Mouse (Mus musculus) gastrocnemius, postnatal 25 days (tissue): ENCODE data around the gene L3mbtl1. TPM values are rescaled to one million over a fixed set of nuclear protein-coding genes. Genes with fewer than 3 reads are reported as not detected.

Source experiments
- DNase-seq: peaks from one replicate; pipeline ENCODE4 v3.0.0; 2022
- total RNA-seq, 2 experiments: library from RNA; stranded (reverse); gene quantifications; 1 replicate in 1 of 2; 2 replicates in 1 of 2; pipeline ENCODE4 v1.2.3; 2021

L3mbtl1 gene
- total RNA-seq, 2 experiments from 2014 or later, result 0.13 TPM; not detected in 1

DNA sequence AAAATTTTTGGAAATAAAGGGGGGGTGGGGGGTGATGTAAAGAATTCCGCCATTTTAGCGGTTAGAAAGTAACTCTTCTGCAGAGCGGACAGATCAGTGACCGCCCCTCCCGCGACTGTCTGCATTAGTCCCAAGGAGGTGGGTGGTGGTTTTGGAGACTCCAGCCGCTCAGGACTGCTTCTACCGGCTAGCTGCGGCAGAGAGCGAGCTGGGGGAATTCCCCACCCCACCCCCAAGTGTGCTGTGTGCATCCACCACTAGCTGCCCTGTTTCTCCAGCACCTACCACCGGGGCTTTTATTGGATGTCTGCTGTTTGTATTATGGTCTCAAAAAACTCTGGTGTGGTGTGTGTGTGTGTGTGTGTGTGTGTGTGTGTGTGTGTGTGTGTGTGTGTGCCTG is 659 bp downstream of the L3mbtl1 start:
- DNase-seq, result no peak

- no peak for DNase-seq
Observed at GRCm38 (mm10) chr2:162946964-162947363, 3.7 kb downstream of the L3mbtl1 start.

DNA sequence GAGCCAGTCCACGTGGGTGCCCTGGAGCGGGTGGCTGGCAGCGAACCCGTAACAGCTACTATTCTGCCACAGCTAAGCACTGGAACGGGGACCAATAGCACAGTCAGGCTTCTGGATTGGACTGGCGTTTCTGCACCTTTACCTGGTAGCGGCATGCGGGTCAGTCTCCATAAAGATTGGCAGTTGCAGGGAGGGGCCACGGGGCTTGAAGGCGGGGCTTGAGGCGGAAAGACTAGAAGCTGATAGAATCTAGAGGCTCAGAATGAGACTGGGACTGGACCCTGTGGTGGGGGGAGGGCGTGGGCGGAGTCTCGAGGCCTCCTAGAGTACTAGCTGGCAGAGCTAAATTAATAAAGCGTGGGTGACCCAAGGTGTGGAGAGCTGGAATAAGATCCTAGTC is 4.5 kb downstream of the L3mbtl1 start:
- DNase-seq, result no peak

- DNase-seq, result no peak
Observed at GRCm38 (mm10) chr2:162948221-162948620, 4.9 kb downstream of the L3mbtl1 start.

DNA sequence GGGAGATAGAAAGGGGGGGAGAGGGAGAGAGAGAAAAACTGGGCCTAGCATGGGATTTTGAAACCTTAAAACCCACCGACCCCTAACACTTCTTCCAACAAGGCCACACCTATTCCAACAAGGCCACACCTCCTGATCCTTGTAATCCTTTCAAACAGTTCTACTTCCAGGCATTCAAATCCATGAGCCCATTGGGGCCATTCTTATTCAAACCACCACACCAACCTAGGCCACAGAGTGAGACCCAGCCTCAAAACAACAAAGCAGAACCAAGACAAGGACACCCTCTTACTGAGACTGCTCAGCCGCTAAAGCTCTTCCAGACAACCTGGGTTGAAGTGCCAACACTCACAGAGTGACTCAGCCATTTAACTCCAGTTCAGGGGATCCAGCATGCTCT is 7.5 kb downstream of the L3mbtl1 start:
- no peak for DNase-seq

DNA sequence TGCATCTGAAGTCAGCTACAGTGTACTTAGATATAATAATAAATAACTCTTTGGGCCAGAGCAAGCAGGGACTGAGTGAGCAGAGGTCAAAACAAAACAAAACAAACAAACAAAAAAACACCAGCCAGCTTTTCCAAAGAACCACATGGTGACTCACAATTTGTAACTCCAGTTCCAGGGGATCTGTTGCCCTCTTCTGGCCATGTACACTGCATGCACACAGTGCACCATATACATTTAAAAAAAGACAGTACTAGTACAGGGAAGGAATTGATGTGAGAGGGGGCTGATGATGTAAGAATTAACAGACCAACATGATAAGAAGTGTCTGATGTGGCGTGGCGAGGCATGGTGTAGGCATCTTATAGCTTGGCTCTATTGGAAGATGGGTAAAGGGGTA is 13.6 kb downstream of the L3mbtl1 start:
- no peak for DNase-seq

GRCm38 (mm10) chr2:162961321-162961720 is 18.0 kb downstream of the L3mbtl1 start:
- DNase-seq, result no peak

- no peak for DNase-seq
Observed at GRCm38 (mm10) chr2:162966734-162967133, 23.5 kb downstream of the L3mbtl1 start.

DNA sequence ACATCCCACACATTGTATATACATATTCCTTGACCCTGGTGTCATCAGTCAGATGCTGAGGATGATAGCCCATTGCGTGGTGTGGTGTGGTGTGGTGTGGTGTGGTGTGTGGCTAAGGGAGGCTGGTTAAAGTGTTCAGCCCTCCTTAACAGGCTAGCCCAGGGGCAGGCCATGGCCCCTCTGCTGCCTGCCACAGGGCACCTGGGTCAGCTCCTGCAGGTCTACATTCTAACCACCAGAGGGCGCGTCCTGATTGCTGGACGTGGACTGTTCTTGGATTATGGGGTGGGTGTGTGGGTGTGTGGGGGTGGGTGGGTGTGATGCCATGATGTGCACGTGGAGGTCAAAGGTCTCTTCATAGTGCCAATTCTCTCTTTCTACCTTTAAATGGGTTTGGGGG is 25.1 kb downstream of the L3mbtl1 start:
- no peak for DNase-seq

DNA sequence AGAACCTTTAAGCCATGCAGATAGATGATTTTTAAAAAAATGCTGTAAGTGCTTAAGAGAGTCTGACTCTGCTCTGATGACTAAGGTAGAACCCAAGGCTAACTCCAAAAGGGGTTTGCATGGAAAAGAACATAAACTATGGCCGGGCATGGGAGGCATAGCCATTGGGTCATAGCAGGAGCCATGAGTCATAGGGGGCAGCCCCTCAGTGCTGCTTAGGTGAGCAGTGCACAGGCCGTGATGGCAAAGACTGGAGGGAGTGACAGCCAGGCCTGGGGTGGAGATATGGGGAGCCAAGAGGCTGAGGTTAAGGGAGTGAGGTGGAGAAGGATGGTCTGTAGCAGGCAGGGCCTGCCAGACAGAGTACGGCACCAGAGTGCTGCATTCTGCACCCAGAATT is 25.8 kb downstream of the L3mbtl1 start:
- no peak for DNase-seq

DNA sequence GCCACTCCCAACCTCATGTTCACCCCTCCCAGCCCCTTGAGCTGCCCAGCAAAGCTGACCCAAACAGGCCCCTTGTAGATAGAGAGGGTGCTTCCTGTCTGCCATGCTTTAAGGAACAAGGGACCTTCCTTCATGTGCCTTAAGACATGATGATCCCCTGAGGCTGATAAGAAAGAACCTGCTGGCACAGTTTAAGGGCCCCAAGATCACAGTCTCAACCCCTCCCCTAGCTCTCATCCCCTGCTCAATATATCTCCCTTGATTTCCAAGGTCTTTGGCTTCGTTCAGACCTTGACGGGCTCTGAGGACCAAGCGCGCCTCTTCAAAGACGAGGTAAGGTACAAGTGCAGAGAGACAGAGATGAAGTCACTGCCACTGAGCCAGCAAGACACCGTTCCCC is 27.6 kb downstream of the L3mbtl1 start:
- DNase-seq, result no peak

- no peak for DNase-seq
Observed at GRCm38 (mm10) chr2:162972752-162973151, 29.5 kb downstream of the L3mbtl1 start.

DNA sequence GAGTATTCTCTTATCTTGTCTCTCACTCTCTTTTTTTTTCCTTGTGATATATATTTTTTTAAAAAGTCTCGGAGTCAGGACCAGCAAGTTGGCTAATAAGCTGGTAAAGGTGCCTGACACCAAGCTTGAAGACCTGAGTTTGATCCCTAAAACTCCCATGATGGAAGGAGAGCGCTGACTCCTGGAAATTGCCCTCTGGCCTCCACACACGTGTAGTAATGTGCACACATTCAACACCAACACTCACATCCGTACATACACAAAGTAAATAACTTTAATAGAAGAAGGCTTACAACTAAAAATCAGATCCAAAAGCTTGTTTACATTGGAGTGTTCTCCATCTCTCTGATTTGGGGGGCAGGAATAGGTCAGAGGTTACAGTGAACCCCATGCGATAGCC is 29.9 kb downstream of the L3mbtl1 start:
- no peak for DNase-seq

- DNase-seq, result no peak
Observed at GRCm38 (mm10) chr2:162973637-162974036, 30.4 kb downstream of the L3mbtl1 start.

DNA sequence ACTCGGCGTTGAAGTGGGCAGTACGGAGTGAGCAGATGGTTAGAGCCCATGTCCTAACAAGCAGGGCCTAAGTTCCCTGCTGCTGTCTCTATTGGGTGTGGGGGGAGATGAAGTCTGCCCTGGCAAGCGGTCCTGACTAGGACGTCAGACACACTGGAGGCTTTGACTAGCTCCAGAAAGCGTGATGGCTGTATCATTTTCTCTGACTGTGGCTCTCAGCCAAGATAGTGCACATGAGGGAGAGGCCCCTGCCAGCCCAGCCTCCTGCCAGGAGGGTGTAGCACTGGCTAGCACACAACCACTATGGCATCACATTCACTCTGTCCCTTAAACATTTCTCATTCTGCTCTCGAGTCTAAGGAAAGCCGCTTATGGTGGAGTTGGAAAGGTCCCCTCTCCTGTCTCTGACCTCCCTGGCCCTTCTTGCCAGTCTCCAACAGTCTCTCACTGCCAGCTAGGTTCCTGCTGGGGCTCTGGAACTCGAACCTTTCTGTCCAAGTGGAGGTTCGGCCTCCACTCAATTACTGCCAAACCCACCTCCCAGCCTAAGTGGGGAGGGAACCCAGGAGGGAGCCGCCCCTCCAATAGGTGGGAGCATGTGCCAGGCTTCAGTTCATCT is 32.0 kb downstream of the L3mbtl1 start:
- peak; percentile 25 for DNase-seq

DNA sequence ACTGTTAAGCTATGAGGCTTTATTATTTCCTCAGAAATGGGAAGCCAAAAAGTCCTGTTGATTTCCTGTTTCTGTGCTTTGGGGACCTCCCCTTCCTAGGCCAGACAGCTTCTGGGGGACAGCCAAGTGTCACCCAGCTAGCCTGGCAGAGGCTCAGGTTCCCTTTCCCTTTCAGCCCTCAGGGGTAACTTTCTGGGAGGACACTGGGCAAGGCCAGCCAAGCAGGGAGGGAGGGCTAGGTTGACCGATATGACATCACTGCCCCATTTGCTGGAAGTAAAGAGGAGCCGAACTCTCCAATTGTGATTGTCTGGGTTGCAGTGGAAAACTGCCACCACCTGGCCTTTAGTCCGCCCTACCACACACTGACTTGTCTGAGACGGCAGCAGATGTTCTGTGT is 32.7 kb downstream of the L3mbtl1 start:
- DNase-seq, result peak; percentile 31

- no peak for DNase-seq
Observed at GRCm38 (mm10) chr2:162984381-162984780, 41.1 kb downstream of the L3mbtl1 start.

DNA sequence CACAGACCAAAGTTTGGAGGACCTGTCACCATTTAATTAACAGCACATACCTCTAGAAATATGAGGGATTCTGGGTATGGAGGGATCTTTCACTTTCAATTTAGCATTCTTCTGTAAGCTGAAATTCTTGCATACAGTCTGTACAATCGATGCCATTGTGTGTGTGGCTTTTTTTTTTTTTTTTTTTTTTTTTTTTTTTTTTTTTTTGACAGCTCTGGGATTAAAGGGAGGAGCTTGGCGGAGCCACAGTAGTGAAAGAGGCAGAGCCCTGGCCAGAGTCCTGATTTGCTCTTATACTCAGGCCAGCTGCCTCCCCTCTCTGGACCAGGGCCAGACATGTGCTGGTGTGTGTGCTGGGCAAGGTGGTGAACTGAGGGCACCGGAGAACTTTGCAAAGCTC is 42.7 kb downstream of the L3mbtl1 start:
- no peak for DNase-seq

DNA sequence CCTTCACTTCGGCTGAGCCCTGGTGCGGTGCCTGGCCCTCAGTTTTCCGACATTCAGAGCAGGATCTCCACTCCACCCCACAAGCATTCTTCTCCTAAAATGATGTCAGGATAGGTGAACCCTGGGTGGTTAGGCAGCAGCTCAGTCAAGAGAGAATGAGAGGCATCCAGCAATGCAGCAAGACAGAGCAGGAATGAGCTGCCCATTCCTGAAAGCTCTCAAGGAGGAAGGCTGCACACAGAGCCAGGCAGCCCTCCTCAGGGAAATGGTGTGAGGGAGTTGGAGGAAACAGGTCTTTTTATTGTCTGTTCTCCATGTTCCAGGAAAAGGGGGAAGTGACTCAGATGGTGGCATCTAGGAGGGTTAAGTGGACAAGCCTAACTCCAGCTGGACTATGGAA is 43.5 kb downstream of the L3mbtl1 start:
- DNase-seq, result no peak

DNA sequence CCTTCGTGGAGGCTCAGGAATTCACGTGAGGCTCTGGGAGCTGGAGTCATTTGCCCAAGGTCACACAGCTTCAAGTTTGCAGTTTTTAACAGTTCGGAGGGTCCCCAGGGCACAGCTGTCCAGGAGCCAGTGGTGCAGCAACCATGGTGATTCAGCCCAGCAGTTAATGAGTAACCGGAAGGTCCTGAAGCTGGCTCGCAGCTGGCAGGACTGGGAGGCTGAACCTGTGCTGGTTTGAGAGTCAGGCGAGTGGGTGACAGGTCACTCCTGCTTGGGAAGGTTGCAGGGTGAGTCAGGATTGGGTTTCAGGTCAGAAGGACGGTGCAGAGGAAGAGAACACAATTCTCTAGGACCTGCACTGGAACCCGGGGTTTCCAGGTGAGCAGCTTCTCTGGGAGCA is 43.9 kb downstream of the L3mbtl1 start, which contains the start of gene Sgk2:
Sgk2 (plus strand) TSS at position 113 of the 400 bp plus-strand sequence.
- no peak for DNase-seq

GRCm38 (mm10) chr2:162988235-162988634 is 45.0 kb downstream of the L3mbtl1 start:
- DNase-seq, result no peak

DNA sequence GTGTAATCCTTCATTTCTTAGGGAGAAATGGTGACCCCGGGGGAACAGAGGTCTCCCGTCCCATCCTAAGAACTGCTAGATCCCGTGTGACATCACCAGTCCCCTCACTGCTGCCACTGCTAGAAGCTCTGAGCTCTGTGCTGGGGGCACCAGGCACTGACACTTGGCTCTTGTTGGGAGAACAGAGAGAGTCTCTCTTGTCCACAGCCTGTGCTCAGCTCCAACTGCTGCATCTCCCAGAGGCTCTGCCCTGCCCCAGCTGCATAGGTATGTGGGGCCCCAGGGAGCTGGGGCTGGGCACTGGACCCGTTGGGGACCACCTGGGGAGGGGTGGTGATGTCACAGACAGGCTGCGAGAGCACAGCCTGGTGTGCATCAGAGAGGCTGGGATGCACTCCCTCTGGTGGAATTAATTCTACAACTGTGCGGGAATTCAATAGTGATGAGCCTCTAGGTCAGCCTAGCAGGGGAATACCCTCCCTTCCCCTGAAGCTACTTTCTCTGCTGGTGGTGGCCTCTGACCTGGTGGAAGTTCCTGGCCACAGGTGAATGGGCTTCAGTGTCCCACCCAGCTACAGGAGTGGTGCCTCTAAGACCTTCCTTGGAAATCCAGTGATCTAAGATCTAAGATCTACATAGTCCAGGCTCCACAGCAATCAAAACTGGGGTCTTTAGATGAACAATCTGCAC is 48.3 kb downstream of the L3mbtl1 start:
- no peak for DNase-seq

DNA sequence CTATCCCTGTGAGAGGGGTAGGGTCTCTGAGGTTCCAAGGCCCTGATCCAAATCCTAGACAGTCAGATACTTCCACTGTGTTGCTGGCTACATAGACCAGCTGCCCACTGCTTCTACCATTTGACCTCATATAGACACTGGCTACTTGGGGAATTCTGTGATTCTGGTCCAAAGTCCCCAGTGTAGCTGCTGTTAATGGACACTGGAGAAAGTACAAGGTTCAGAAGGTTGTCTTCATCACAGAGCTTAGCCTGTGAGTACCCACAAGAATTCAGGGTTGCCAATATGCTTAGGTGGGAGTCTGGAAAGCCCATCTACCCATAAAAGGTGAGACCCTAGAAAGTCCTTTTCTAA is 48.8 kb downstream of the L3mbtl1 start:
- DNase-seq, result no peak

DNA sequence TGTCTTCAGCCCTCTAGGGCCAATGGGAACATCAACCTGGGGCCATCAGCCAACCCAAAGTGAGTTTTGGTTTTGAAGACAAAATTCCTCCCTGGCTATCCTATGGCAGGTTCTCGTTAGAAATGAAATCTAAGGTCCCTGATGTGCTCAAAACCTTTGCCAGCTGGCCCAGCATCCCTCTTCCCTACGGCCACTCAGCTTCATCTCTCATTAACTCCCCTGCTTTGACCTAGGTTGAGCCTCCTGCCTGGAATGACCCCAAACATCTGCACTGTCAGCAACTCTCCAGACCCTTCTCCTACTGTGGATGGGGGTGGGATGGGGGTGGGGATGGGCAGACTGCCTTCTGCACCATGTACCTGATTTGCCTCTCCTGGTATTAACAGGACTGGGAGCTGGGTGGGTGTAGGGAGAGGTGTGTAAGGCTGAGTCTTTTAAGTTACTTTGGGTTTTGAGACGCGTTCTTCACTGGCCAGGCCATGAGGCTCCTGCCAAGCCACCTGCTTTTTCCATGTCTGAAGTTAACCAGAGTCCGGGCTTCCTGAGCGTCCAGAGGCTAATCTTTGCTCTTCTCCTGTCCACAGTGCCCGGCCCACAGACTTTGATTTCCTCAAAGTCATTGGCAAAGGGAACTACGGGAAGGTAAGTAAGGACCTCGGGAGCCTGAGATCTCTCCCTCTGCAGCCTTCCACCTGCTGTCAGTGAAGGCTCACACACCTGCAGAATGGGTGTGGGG is 50.8 kb downstream of the L3mbtl1 start:
- DNase-seq, result no peak
